Mouse (Mus musculus) left cerebral cortex, postnatal 36 days (tissue): Measurements from ENCODE around the gene Fam120b. TPM values are rescaled to one million over a fixed set of nuclear protein-coding genes. Genes with fewer than 3 reads are reported as not detected.

Experiments
- total RNA-seq, 2 experiments: library from RNA; stranded (reverse); gene quantifications; 2 replicates each; pipeline ENCODE4 v1.2.3; 2021

The Fam120b gene
- total RNA-seq, 2 experiments from 2014 or later = 36.4 to 47.7 TPM

Other genes starting within 250 kb of the Fam120b start
- 1 to 10 TPM; 4.8 to 5.3 TPM for gene Dll1, start 19.3 kb upstream of the Fam120b start, total RNA-seq
- gene Psmb1, start 103.5 kb downstream of the Fam120b start, total RNA-seq = 100 to 1,000 TPM; 122 to 128 TPM
- 10 to 100 TPM; 25.1 to 32.1 TPM for gene Tbp, start 103.7 kb downstream of the Fam120b start, total RNA-seq
- gene Pdcd2, start 131.1 kb downstream of the Fam120b start, total RNA-seq = 10 to 100 TPM; 14.2 to 19.3 TPM
- 1 to 10 TPM; 1.5 to 3.9 TPM for gene Prdm9, start 168.2 kb downstream of the Fam120b start, total RNA-seq